8 mouse cellular contexts compared by ENCODE assay signal in genomic region chr8:10965401-10966117, GRCm38 (mm10). TPM values are rescaled to one million over a fixed set of nuclear protein-coding genes. Genes with fewer than 3 reads are reported as not detected.
DNase-seq lines count a peak whose midpoint lies in the region; ATAC-seq and TF ChIP-seq lines count a peak whose summit lies in the region.

No protein-coding gene starts in this region.

- no peak overlapping the region for H3K9ac ChIP-seq in intestine, embryonic 15.5 days

- peak overlapping the region; percentile 28 for H3K4me2 ChIP-seq in intestine, embryonic 15.5 days (replicated peaks)
- peak overlapping the region; percentile 63 for H3K4me2 ChIP-seq in myocyte (ENCODE audit: low read depth)

- TF ChIP-seq CTCF in layer of hippocampus, adult 2 months (conservative IDR thresholded peaks at IDR 0.05): no peak

- no peak for DNase-seq in layer of hippocampus, adult 2 months (ENCODE audit: low spot score in 2 of 2)
- no peak for DNase-seq in layer of hippocampus, postnatal 14 days (ENCODE audit: low spot score in 2 of 2)
- no peak for DNase-seq in forebrain, embryonic 10.5 days (ENCODE audit: extremely low spot score, low spot score)
- DNase-seq in urinary bladder, adult 18-20 months (ENCODE audit: low spot score in 2 of 2): no peak
- DNase-seq in thymus, postnatal 36 days: no peak

- WGBS in forebrain, embryonic 10.5 days: 18% methylated on average over 6 of the region's 6 CpGs
- 10% methylated on average over 6 of the region's 6 CpGs for WGBS in intestine, embryonic 15.5 days

- H3K9me3 ChIP-seq in forebrain, embryonic 10.5 days: no peaks in the 10 kb centered on the region
- no peaks in the 10 kb centered on the region for H3K9me3 ChIP-seq in intestine, embryonic 15.5 days

- no peaks in the 10 kb centered on the region for H3K79me2 ChIP-seq in myocyte (ENCODE audit: control insufficient read depth, insufficient read depth)

- peak; percentile 66 for ATAC-seq in intestine, embryonic 15.5 days
- no peak for ATAC-seq in CD4-positive, CD25-positive, alpha-beta regulatory T cell, adult 4 months

- H3K4me3 ChIP-seq in layer of hippocampus, adult 2 months: no peak overlapping the region
- no peak overlapping the region for H3K4me3 ChIP-seq in forebrain, embryonic 10.5 days
- no peak overlapping the region for H3K4me3 ChIP-seq in intestine, embryonic 15.5 days (replicated peaks)
- no peak overlapping the region for H3K4me3 ChIP-seq in myocyte

- no peaks in the 10 kb centered on the region for H3K36me3 ChIP-seq in forebrain, embryonic 10.5 days (replicated peaks)
- H3K36me3 ChIP-seq in intestine, embryonic 15.5 days: no peaks in the 10 kb centered on the region
- no peaks in the 10 kb centered on the region for H3K36me3 ChIP-seq in myocyte (ENCODE audit: control insufficient read depth, insufficient read depth)

- no peak overlapping the region for H3ac ChIP-seq in myocyte (ENCODE audit: control insufficient read depth, insufficient read length)

- H3K27ac ChIP-seq in layer of hippocampus, adult 2 months: peak overlapping the region; percentile 70; the same call in 1 of the 2 replicates
- H3K27ac ChIP-seq in forebrain, embryonic 10.5 days: peak overlapping the region; percentile 72
- peak overlapping the region; percentile 61 for H3K27ac ChIP-seq in intestine, embryonic 15.5 days

- TF ChIP-seq POLR2A in myocyte (IDR thresholded peaks at IDR 0.05; ENCODE audit: insufficient read length, low read depth): no peak

- peaks cover 81% of the 10 kb centered on the region for H3K4me1 ChIP-seq in forebrain, embryonic 10.5 days
- peaks cover 48% of the 10 kb centered on the region for H3K4me1 ChIP-seq in intestine, embryonic 15.5 days (replicated peaks)

- peaks cover 26% of the 10 kb centered on the region for H3K27me3 ChIP-seq in forebrain, embryonic 10.5 days (ENCODE audit: poor library complexity, severe bottlenecking)
- H3K27me3 ChIP-seq in intestine, embryonic 15.5 days (replicated peaks): no peaks in the 10 kb centered on the region
- no peaks in the 10 kb centered on the region for H3K27me3 ChIP-seq in myocyte (ENCODE audit: control insufficient read depth, insufficient read depth, insufficient read length)

TF ChIP-seq in myocyte, 11 proteins besides CTCF, POLR2A, EP300 and RAD21:
- TF ChIP-seq CEBPB (IDR thresholded peaks at IDR 0.05; ENCODE audit: insufficient read depth, poor library complexity, severe bottlenecking): no peak
- TF ChIP-seq REST (IDR thresholded peaks at IDR 0.05; ENCODE audit: insufficient read depth, insufficient read length): no peak
- TF ChIP-seq E2F4 (IDR thresholded peaks at IDR 0.05; ENCODE audit: insufficient read depth): no peak
- no peak for TF ChIP-seq TCF3 (IDR thresholded peaks at IDR 0.05; ENCODE audit: insufficient read length, low read depth)
- TF ChIP-seq POLR2AphosphoS2 (IDR thresholded peaks at IDR 0.05; ENCODE audit: insufficient read length, low read depth): no peak
- no peak for TF ChIP-seq MYOG (IDR thresholded peaks at IDR 0.05; ENCODE audit: control insufficient read depth in 1 of 3, insufficient read depth in 1 of 3, insufficient read length in 2 of 3, low read depth in 2 of 3)
- TF ChIP-seq MAX (IDR thresholded peaks at IDR 0.05; ENCODE audit: low read depth): no peak
- TF ChIP-seq TCF12 (IDR thresholded peaks at IDR 0.05; ENCODE audit: insufficient read depth, poor library complexity, severe bottlenecking): no peak
- TF ChIP-seq USF1 (IDR thresholded peaks at IDR 0.05; ENCODE audit: low read depth): no peak
- no peak for TF ChIP-seq SRF (IDR thresholded peaks at IDR 0.05; ENCODE audit: control insufficient read depth, insufficient read length, low read depth)
- TF ChIP-seq MYOD1 (IDR thresholded peaks at IDR 0.05; ENCODE audit: control insufficient read depth in 1 of 3, insufficient read length in 2 of 3, low read depth in 2 of 3): no peak

RNA-seq across cellular contexts. Expression of gene Irs2, which starts 42.7 kb away (rescaled TPM):
- total RNA-seq in layer of hippocampus, adult 2 months (2021): 10 to 100 TPM; 74.3 to 74.9 TPM
- 10 to 100 TPM; 59.9 to 65.7 TPM for total RNA-seq in layer of hippocampus, postnatal 14 days (2021)
- 5.7 and 6.1 TPM in 2 replicates for polyA plus RNA-seq in forebrain, embryonic 10.5 days (2016; fragmentation: Nextera tagmentation; extraction: Ambion mirVana)
- 6.1 and 7.2 TPM in 2 replicates for polyA plus RNA-seq in intestine, embryonic 15.5 days (2015; fragmentation: Nextera tagmentation; extraction: Ambion mirVana)
- polyA plus RNA-seq in myocyte (2012; fragmentation: generic; extraction: Trizol): 2.0 TPM
- under 1 TPM; 0.68 to 0.83 TPM for polyA plus RNA-seq in CD4-positive, CD25-positive, alpha-beta regulatory T cell, adult 4 months (2017; shearing (Covaris generic))
